Mouse (Mus musculus): Measurements from ENCODE around the gene Cdc123. TPM values are rescaled to one million over a fixed set of nuclear protein-coding genes. Genes with fewer than 3 reads are reported as not detected.

Cdc123 gene
- polyA plus RNA-seq, 1 experiment from 2014 or later = 366 TPM

- 91% methylated on average over 6 of the region's 6 CpGs for WGBS
- peaks cover 72% of the 10 kb centered on the region for H3K36me3 ChIP-seq
These were observed 40.4 kb downstream of the Cdc123 start for GRCm38 (mm10) chr2:5804440-5805045.

GRCm38 (mm10) chr2:5801927-5802590, 42.9 kb downstream of the Cdc123 start:
- H3K9me3 ChIP-seq = no peaks in the 10 kb centered on the region
- no peak for ATAC-seq (ENCODE audit: insufficient number of reproducible peaks, insufficient read depth, low FRiP score, low TSS enrichment, low read depth)
- no peaks in the 10 kb centered on the region for H3K27me3 ChIP-seq
- 92% methylated on average over 10 of the region's 10 CpGs for WGBS
- no peak overlapping the region for H3K4me3 ChIP-seq (replicated peaks)
- H3K9ac ChIP-seq (replicated peaks) = no peak overlapping the region
- H3K4me2 ChIP-seq = no peak overlapping the region
- H3K36me3 ChIP-seq = peaks cover 82% of the 10 kb centered on the region
- H3K4me1 ChIP-seq (replicated peaks) = no peaks in the 10 kb centered on the region
- H3K27ac ChIP-seq = no peak overlapping the region

More at GRCm38 (mm10) chr2:5804440-5805045, 40.4 kb downstream of the Cdc123 start:
- H3K9me3 ChIP-seq = no peaks in the 10 kb centered on the region
- no peak overlapping the region for H3K27ac ChIP-seq
- no peak overlapping the region for H3K4me3 ChIP-seq (replicated peaks)
- no peak overlapping the region for H3K4me2 ChIP-seq
- no peaks in the 10 kb centered on the region for H3K4me1 ChIP-seq (replicated peaks)
- no peaks in the 10 kb centered on the region for H3K27me3 ChIP-seq
- H3K9ac ChIP-seq (replicated peaks) = no peak overlapping the region
- ATAC-seq (ENCODE audit: insufficient number of reproducible peaks, insufficient read depth, low FRiP score, low TSS enrichment, low read depth) = no peak

- Histone ChIP-seq H3K27me3 (no peaks in the 10 kb centered on the region), H3K4me2 (no peak overlapping the region), H3K4me1 (replicated peaks) (no peaks in the 10 kb centered on the region), H3K4me3 (replicated peaks) (no peak overlapping the region), H3K27ac (no peak overlapping the region), H3K9ac (replicated peaks) (no peak overlapping the region), H3K36me3 (peaks cover 88% of the 10 kb centered on the region), H3K9me3 (no peaks in the 10 kb centered on the region)
- ATAC-seq (ENCODE audit: insufficient number of reproducible peaks, insufficient read depth, low FRiP score, low TSS enrichment, low read depth) = no peak
- 87% methylated on average over 9 of the region's 9 CpGs for WGBS
These were observed 43.8 kb downstream of the Cdc123 start for GRCm38 (mm10) chr2:5801182-5801640.

- H3K9me3 ChIP-seq = no peaks in the 10 kb centered on the region
- WGBS = 95% methylated on average over 11 of the region's 11 CpGs
- H3K4me1 ChIP-seq (replicated peaks) = no peaks in the 10 kb centered on the region
- H3K36me3 ChIP-seq = peaks cover 94% of the 10 kb centered on the region
- no peak overlapping the region for H3K9ac ChIP-seq (replicated peaks)
- H3K27me3 ChIP-seq = no peaks in the 10 kb centered on the region
- H3K4me2 ChIP-seq = no peak overlapping the region
- H3K4me3 ChIP-seq (replicated peaks) = no peak overlapping the region
- H3K27ac ChIP-seq = no peak overlapping the region
- no peak for ATAC-seq (ENCODE audit: insufficient number of reproducible peaks, insufficient read depth, low FRiP score, low TSS enrichment, low read depth)
These were observed 46.9 kb downstream of the Cdc123 start for GRCm38 (mm10) chr2:5797816-5798672.

GRCm38 (mm10) chr2:5793771-5794170, 51.2 kb downstream of the Cdc123 start:
- 89% methylated on average over 10 of the region's 10 CpGs for WGBS
- H3K36me3 ChIP-seq = peaks cover 62% of the 10 kb centered on the region

GRCm38 (mm10) chr2:5792056-5792455, 52.9 kb downstream of the Cdc123 start:
- H3K27me3 ChIP-seq = no peaks in the 10 kb centered on the region

More at GRCm38 (mm10) chr2:5793771-5794170, 51.2 kb downstream of the Cdc123 start:
- Histone ChIP-seq H3K4me2 (no peak overlapping the region), H3K4me1 (replicated peaks) (no peaks in the 10 kb centered on the region), H3K27ac (no peak overlapping the region), H3K4me3 (replicated peaks) (no peak overlapping the region), H3K9ac (replicated peaks) (no peak overlapping the region), H3K9me3 (peaks cover 6% of the 10 kb centered on the region; the same call in 1 of the 2 replicates), H3K27me3 (no peaks in the 10 kb centered on the region)
- ATAC-seq (ENCODE audit: insufficient number of reproducible peaks, insufficient read depth, low FRiP score, low TSS enrichment, low read depth) = no peak

GRCm38 (mm10) chr2:5789625-5790160, 55.3 kb downstream of the Cdc123 start:
- Histone ChIP-seq H3K9me3 (peaks cover 6% of the 10 kb centered on the region; the same call in 1 of the 2 replicates), H3K9ac (replicated peaks) (no peak overlapping the region), H3K36me3 (peaks cover 21% of the 10 kb centered on the region), H3K27me3 (no peaks in the 10 kb centered on the region), H3K4me1 (replicated peaks) (no peaks in the 10 kb centered on the region), H3K27ac (no peak overlapping the region), H3K4me3 (replicated peaks) (no peak overlapping the region), H3K4me2 (no peak overlapping the region)
- no peak for ATAC-seq (ENCODE audit: insufficient number of reproducible peaks, insufficient read depth, low FRiP score, low TSS enrichment, low read depth)
- WGBS = 39% methylated on average over 4 of the region's 4 CpGs

More at GRCm38 (mm10) chr2:5792056-5792455, 52.9 kb downstream of the Cdc123 start:
- Histone ChIP-seq H3K36me3 (peaks cover 45% of the 10 kb centered on the region), H3K4me2 (no peak overlapping the region), H3K4me3 (replicated peaks) (no peak overlapping the region), H3K4me1 (replicated peaks) (no peaks in the 10 kb centered on the region), H3K27ac (no peak overlapping the region), H3K9ac (replicated peaks) (no peak overlapping the region), H3K9me3 (peaks cover 6% of the 10 kb centered on the region; the same call in 1 of the 2 replicates)
- WGBS = 93% methylated on average over 5 of the region's 5 CpGs
- ATAC-seq (ENCODE audit: insufficient number of reproducible peaks, insufficient read depth, low FRiP score, low TSS enrichment, low read depth) = no peak

GRCm38 (mm10) chr2:5787391-5787790, 57.6 kb downstream of the Cdc123 start:
- Histone ChIP-seq H3K9me3 (no peaks in the 10 kb centered on the region), H3K9ac (replicated peaks) (no peak overlapping the region), H3K4me3 (replicated peaks) (no peak overlapping the region), H3K4me1 (replicated peaks) (no peaks in the 10 kb centered on the region), H3K27me3 (no peaks in the 10 kb centered on the region), H3K36me3 (no peaks in the 10 kb centered on the region), H3K27ac (no peak overlapping the region), H3K4me2 (no peak overlapping the region)
- ATAC-seq (ENCODE audit: insufficient number of reproducible peaks, insufficient read depth, low FRiP score, low TSS enrichment, low read depth) = no peak
- WGBS = 89% methylated on average over 3 of the region's 3 CpGs

GRCm38 (mm10) chr2:5772464-5772863, 72.5 kb downstream of the Cdc123 start:
- Histone ChIP-seq H3K4me1 (replicated peaks) (no peaks in the 10 kb centered on the region), H3K36me3 (no peaks in the 10 kb centered on the region), H3K9ac (replicated peaks) (no peak overlapping the region), H3K27me3 (no peaks in the 10 kb centered on the region), H3K9me3 (no peaks in the 10 kb centered on the region), H3K4me2 (no peak overlapping the region), H3K4me3 (replicated peaks) (no peak overlapping the region), H3K27ac (no peak overlapping the region)
- 75% methylated on average over 2 of the region's 2 CpGs for WGBS
- no peak for ATAC-seq (ENCODE audit: insufficient number of reproducible peaks, insufficient read depth, low FRiP score, low TSS enrichment, low read depth)

GRCm38 (mm10) chr2:5770708-5771241, 74.2 kb downstream of the Cdc123 start:
- H3K9ac ChIP-seq (replicated peaks) = no peak overlapping the region

GRCm38 (mm10) chr2:5769630-5770029, 75.3 kb downstream of the Cdc123 start:
- H3K4me2 ChIP-seq = no peak overlapping the region

More at GRCm38 (mm10) chr2:5770708-5771241, 74.2 kb downstream of the Cdc123 start:
- H3K4me3 ChIP-seq (replicated peaks) = no peak overlapping the region
- H3K4me1 ChIP-seq (replicated peaks) = no peaks in the 10 kb centered on the region
- no peak overlapping the region for H3K4me2 ChIP-seq
- no peak for ATAC-seq (ENCODE audit: insufficient number of reproducible peaks, insufficient read depth, low FRiP score, low TSS enrichment, low read depth)
- no peaks in the 10 kb centered on the region for H3K9me3 ChIP-seq
- H3K27me3 ChIP-seq = no peaks in the 10 kb centered on the region
- WGBS = 52% methylated on average over 8 of the region's 8 CpGs
- H3K36me3 ChIP-seq = no peaks in the 10 kb centered on the region
- H3K27ac ChIP-seq = no peak overlapping the region

More at GRCm38 (mm10) chr2:5769630-5770029, 75.3 kb downstream of the Cdc123 start:
- Histone ChIP-seq H3K9me3 (no peaks in the 10 kb centered on the region), H3K27me3 (no peaks in the 10 kb centered on the region), H3K4me1 (replicated peaks) (no peaks in the 10 kb centered on the region), H3K36me3 (no peaks in the 10 kb centered on the region), H3K4me3 (replicated peaks) (no peak overlapping the region), H3K9ac (replicated peaks) (no peak overlapping the region), H3K27ac (no peak overlapping the region)
- ATAC-seq (ENCODE audit: insufficient number of reproducible peaks, insufficient read depth, low FRiP score, low TSS enrichment, low read depth) = no peak

All from limb, embryonic 12.5 days (tissue).